Mouse (Mus musculus) v-Abl transformed pro-B cells (cell line): ENCODE measurements around the gene Nav1.

Experiments
- in situ Hi-C, 2 experiments: fragments of 400-800 bp; cut with MboI; formaldehyde crosslinking; loops; one replicate each; pipeline ENCODE4 v1.15.1; 2025; ENCODE audit not compliant: unreplicated experiment in 2 of 2

The Nav1 gene

DNA sequence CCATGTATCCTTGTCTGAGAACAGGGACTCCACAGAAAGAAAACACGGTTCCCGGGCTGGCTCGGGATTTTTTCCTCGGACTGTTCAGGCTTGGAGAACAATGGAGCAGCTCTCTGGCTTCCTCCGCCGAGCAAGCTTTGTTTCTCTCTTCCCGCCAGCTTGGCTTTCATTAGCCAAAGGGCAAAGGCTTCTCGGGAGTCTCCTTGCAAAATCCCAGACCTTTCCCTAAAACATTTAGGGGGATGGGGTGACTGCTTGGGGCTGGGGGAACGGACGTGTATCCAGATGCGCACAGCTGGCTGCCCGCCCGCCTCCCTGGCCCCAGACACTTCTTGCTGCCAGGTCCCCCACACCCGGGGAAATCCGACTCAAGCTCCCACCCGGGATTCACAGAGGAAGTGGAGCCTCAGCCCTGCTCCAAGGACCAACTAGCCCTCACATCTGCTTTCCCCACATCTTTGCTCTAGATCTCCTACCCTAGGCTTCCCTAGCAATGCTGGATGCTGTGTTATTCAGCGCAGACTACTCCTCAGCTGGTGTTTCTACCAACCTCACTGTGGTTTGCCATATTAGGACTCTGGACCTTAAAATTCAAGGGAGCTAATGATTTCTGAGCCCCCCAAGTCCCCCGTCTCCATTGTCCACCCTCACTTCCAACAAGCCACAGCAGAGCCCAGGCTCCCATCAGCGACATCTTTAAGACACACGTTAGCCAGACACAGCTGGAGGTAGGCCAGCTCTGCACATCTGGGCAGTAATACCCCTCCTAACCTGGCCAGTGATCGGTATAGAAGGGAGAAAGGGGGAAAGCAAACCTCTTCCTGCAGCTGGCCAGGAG is 23.2 kb downstream of the Nav1 start:
- in situ Hi-C loops = no loop called here

GRCm38 (mm10) chr1:135583081-135583677 is 23.9 kb downstream of the Nav1 start:
- in situ Hi-C loops = no loop called here

DNA sequence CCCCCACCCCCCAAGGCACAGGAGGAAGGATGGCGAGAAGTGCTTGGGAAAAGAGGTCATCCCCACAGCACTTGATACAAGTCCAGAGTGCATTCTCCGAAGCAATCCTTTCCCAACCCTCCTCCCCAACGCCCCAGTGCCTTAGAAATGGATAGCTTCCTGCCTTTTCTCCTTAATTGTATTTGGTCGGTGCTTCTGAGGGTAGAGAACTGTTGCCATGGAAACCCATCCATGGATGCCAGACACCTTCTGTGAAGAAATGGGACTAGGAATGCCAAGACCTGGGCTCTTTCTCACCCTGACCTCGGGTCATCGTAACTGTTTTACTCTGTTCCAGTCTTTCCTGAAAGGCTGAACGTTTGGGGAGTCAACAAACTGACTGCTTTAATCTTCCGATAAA is 26.1 kb downstream of the Nav1 start:
- in situ Hi-C loops = no loop called here

- in situ Hi-C loops = no loop called here
Measured at GRCm38 (mm10) chr1:135579111-135579510, 28.0 kb downstream of the Nav1 start.

DNA sequence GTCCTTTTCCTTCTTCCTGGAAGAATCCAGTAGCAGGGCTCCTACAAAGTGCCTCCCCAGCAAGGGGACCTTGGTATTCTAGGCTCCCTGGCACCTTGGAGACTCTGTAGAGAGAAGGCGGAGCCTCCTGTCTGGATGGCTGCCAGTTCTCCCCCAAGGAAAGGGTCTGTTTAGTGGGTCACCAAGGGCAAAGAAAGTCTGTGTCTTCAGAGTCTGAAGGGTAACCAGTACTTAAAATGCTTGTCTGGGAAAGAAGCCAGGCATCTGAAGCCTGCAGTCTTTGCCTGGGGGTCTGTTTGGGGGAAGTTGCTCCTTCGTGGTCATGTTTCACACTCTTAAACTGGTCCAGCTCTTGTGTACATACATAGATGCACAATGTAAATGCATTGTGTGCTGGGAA is 29.3 kb downstream of the Nav1 start:
- in situ Hi-C loops = no loop called here

DNA sequence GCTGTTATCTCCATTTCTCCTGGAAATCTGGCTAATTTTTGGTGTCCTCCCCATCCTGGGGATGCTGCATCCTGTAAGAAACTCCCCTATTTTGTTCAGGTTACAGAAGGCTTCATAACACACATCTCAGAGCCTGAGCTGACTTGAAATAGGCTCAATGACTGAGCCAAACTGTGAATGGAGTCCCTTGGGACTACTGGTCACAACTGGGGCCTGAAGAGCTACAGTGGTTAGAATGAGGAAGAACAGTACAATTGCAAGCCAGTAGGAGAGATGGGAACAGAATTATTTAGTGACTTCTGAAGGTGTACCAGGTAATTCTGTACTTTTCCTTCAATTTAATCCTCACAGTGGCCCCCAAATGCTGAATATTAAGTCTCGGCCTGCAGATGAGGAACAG is 31.7 kb downstream of the Nav1 start:
- in situ Hi-C loops = no loop called here

- in situ Hi-C loops = no loop called here
Measured at GRCm38 (mm10) chr1:135574451-135575208, 32.5 kb downstream of the Nav1 start.

DNA sequence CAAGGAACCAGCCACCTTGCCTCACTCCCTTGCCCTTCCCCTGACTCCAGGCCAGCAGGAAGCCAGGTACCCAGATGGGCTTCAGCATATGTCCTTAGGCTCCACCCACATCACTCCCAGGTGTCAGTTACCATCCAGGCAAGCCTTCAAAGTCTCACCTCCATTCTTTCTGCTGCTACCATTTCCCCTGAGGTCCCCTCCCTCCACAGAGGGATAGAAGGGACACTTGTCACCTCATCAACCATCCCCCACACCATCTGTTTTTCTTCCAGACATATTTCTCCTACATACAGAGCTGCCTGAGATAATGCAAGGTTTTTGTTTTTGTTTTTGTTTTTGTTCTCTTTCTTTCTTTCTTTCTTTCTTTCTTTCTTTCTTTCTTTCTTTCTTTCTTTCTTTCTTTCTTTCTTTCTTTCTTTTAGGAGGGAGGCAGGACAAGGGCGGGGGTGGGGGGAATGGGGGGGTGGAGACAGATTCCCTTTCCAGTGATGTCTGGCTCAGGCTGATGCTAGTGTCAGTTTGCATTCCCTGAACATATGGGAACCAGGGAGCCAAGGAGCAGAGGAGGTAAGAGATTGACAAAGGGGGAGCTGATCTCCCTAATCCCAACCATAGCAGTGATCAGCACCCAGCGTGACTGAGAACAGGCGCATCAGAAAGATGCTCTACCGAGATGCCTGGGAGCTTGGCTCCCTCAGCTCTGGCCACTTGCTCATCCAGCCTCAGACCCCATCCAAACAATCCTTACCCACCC is 34.8 kb downstream of the Nav1 start:
- in situ Hi-C loops = no loop called here

DNA sequence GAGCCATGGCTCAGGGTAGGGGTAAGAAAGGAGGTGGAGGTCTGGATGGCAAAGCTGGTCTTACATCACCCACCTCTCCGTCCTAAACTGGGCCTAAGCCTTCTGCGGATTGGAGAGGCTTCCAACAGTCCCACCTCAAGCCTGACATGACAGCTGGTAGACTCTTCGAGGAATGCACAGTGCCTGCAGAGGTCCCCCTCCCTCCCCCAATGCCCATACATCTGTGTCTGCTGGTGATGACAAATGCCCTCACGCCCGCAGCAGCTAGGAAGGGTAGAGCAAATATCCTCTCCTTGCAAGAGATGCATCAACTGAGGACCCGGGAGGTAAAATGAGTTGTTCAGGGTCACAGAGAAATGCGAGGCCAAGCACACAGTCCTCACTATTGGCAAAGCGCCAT is 39.0 kb downstream of the Nav1 start:
- in situ Hi-C loops = no loop called here

- in situ Hi-C loops = no loop called here
Measured at GRCm38 (mm10) chr1:135566611-135567010, 40.5 kb downstream of the Nav1 start.

DNA sequence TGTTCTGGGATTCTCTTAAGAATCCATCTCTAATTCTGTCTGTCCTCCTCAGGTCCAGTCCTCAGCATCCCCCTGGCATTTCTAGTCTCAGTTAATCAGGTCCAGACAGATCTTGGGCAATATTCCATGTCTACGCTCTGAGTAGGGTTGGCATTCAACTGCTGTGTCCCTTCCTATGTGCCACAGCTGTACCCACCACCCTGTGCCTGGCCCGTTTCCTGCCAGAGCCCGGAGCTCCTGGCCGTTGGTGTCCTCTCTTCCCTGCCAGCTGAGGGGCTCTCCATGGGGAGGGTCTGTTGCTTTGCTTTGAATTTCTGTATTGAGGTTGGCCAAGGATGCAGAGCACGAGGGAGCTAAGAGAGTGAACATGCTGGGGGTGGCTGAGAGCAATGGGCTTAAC is 41.3 kb downstream of the Nav1 start:
- in situ Hi-C loops = no loop called here

DNA sequence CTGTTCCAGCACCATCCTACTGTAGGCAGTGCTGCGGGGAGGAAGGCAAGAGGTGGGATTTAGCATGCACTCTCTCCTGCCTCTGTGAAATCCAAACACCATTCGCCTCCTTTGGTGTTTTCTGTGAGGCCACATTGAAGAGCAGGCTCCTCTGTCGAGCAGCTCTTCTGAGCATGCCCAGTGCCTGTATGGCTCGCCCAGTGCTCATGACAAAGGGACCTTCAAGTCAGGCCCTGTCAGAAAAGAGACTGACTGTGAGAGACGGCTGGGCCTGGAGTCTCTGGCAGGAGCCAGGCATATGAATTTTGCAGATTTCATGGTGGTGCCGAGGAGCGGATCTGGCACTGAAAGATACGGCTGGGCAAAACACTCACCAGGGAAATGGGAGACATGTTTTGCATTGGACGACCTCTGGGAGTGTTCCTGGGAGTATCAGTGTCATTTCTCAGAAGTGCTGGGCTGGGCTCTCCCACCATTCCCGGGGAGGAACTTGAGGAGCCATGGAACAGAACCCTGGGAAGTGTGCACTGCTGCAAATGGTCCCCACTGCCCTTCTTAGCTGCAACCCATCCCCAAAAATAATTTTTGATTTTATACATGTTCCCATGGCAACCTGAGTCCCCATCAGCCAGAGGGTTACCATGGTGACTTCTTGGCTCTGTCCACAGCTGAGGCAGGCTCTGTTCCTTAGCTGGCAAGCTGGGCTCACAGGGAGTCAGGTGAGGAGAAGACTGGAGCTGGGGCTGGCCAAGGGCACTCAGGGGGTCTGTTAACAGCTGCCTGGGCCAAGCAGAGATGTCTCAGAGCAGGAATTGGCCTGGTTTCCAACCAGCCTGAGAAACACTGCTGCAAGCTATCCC is 42.2 kb downstream of the Nav1 start:
- in situ Hi-C loops = no loop called here

DNA sequence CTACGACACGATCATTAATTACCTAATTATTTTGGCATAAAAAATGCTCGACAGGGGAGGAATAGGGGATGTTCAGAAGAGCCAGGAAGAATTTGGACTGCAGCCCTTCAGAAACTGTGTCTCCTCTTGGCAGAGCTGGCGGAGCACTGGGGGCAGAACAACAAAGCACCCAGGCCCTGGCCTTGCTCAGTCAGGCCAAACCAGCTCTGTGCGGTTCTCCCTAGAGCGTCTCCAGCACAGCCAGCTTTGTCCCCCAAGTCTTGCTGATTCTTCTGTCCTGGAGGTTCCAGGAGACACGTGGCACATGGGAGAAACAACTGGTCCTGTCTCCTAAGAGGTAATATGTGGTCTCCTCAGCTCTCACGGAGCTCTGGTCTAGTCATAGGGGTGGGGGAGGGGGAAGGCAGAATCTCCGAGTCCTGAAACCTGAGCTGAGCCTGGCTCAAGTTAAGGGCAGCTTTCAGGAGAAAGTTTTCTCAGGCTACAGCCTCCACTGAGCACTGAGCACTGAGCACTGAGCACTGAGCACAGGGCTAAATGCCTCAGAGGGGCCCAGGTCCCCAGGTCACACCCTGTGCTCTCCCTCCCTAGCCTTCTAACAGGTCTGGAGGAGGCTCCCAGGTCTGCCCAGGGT is 43.2 kb downstream of the Nav1 start:
- in situ Hi-C loops = no loop called here

- in situ Hi-C loops = no loop called here
Measured at GRCm38 (mm10) chr1:135562982-135563650, 44.0 kb downstream of the Nav1 start.

DNA sequence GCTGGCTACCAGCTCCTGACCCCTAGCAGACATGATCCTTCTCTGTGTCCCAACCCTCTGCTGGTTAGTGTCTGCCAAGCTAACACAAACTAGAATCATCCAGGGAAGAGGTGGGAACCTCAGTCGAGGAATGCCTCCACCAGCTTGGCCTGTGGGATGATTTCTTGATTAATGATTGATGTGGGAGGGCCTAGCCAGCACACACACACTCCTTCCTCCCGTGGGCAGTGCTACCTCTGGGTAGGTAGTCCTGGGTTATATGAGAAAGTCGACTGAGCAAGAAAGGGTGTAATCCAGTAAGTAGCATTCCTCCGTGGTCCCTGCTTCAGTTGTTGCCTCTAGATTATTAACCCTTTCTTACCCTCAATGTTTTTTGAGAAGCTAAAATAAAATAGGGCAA is 45.0 kb downstream of the Nav1 start:
- in situ Hi-C loops = no loop called here

DNA sequence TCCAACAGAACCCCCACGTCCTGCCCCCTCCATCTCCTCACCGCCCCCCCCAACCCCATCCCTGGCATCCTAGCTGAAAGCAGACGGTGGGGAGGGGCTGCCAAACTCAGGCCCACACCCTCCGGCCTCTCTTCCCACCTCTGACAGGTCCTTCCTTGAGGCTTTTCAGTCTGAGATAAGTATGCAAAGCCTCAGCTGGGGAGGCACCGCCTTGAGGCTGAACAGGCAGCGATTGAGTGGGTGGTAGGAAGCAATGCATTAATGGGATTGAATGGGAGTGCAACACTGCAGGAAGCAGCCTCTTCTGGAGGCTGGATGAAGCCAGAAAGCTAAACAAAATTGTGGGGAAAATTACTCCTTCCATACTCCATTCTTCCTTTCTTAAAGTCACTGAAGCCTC is 45.8 kb downstream of the Nav1 start:
- in situ Hi-C loops = no loop called here

- in situ Hi-C loops = no loop called here
Measured at GRCm38 (mm10) chr1:135557976-135558375, 49.1 kb downstream of the Nav1 start.

DNA sequence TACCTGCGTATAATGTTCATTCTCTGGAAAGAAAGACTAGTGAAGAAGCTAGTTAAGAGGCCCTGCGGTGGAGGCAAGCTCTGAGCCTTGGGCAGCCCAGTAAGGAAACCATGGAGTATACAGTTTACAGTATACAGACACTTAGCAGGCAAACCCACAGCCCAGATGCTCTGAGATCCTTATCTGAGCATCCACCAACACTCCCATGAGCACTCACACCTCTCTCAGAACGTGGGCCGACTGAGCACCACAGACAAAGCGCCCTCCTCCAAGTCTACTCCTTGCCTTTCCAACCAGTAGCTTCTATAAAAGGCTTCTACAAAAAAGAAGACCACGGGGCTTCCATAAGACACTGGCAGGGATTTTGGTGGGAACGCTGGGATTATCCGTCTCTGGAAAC is 51.2 kb downstream of the Nav1 start:
- in situ Hi-C loops = no loop called here

DNA sequence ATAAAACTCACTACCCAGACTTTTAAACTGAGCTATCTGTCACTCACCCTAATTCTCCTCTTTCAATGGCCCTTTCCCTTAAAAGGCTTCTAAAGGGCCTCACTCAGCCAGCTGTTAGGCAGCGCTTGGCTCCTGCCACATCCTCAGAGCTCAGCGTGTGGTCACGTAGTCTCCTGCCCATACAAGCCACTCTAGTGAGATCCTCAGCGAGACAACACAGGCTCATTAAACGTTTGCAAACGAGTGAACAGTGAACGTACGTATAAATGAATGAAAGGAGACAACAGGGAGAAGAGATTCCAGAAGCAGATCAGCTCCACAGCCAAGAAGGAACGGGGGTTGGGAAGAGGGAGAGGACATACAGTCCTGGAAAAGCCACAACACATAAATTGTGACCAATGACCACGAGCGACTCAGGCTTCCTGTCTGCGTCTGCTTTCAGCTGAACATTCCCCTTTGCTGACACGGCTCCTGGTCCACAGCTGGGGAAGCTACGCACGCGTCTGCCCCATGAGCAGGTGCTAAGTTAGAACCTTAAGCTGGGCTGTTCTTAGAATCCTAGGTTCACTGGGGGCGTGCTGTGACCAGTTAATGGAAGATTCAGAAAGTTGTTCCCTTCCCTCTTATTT is 52.3 kb downstream of the Nav1 start:
- in situ Hi-C loops = no loop called here
